Mouse (Mus musculus) erythroblast, adult 5-6 weeks (primary cell): ENCODE measurements around the gene Gsta1. TPM values are rescaled to one million over a fixed set of nuclear protein-coding genes. Genes with fewer than 3 reads are reported as not detected.
A peak's percentile ranks its signal among the peaks of the same experiment; 100 is the strongest.
"Not testable (repeated sequence)": the region's sequence is repeated elsewhere in the genome, so short reads cannot be mapped to it uniquely, and the experiment has no call there.

Source experiments
- ATAC-seq: replicated peaks from 2 replicates; pipeline ENCODE4 v1.8.0; 2016; ENCODE audit warnings: moderate number of reproducible peaks, mild to moderate bottlenecking, moderate TSS enrichment, inconsistent platforms; ENCODE audit not compliant: poor library complexity, low FRiP score, severe bottlenecking
- total RNA-seq, 2 experiments: library from RNA; stranded (forward) in 1 of 2; stranded (reverse) in 1 of 2; fragments of 150-400 nt in 1 of 2; fragments of 200-764, 138-1000 nt in 1 of 2; gene quantifications; 2 replicates each; pipeline versions ENCODE4 v1.2.3 to v1.2.4; 2015 to 2017; ENCODE audit warnings: low replicate concordance in 2 of 2

Gene Gsta1
- total RNA-seq, 2 experiments from 2014 or later, result not detected

DNA sequence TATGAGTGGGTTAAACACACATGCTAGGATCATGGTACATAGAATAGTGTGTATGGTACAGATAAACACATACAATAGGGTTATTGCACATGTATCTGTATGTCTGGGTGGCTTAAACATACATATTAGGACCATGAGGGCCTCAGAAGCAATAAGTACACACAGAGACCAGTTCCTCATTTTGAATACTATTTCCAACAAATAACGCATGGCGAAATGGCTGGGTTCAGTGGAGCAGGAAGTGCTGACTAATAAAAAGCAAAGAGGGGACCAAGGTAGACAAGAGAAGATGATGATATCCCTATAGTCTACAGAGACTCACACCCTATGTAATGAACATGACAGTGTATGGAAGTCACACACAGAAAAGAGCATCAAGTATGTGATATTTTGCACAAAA is 2.3 kb upstream of the Gsta1 start:
- ATAC-seq, result no peak

DNA sequence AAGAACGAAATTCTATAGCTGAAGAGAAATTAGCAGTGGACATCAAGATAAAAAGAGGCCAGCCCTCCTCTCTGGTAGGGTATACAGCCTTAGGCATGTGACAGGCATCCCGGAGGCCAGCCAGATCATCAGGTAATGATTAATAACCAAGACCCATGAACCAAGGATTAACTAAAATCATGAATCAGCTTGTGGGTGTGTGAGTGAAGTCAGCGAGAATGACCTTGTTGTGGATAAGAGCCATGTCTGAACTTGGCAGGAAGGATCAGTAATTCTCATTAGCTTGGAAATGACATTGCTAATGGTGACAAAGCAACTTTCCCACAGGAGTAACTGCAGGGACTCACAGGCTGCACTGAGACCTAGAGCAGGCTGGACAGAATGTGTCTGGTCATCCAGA is 798 bp upstream of the Gsta1 start:
- not testable (repeated sequence) for ATAC-seq

DNA sequence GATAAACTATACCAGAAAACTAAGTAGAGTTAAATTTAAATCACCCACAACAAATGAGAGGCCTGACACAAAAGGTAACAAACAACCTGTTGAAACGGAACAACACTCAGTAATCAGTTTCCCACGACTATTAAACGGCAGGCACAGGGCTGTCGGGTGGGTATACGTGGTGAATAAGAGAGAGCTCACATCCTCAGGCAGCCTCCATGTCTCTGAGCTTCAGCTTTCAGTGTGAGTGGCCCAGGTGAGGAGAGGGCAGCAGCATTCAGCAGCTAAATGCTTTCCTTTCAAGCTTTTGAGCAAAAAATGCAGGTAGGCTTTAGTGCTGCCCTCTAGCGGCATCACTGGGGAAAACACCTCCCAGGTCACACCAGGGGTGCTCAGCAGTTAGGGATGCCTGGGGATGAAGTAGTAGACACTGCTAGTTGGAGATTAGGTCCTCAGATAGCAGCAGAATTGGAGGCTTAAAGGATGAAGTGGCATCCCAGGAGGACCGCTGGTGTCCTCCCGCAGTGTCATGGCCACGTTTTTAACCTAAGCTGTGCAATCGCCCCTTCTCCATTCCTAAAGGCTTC is 2.8 kb downstream of the Gsta1 start:
- peak; percentile 51; the same call in 1 of the 2 replicates for ATAC-seq

DNA sequence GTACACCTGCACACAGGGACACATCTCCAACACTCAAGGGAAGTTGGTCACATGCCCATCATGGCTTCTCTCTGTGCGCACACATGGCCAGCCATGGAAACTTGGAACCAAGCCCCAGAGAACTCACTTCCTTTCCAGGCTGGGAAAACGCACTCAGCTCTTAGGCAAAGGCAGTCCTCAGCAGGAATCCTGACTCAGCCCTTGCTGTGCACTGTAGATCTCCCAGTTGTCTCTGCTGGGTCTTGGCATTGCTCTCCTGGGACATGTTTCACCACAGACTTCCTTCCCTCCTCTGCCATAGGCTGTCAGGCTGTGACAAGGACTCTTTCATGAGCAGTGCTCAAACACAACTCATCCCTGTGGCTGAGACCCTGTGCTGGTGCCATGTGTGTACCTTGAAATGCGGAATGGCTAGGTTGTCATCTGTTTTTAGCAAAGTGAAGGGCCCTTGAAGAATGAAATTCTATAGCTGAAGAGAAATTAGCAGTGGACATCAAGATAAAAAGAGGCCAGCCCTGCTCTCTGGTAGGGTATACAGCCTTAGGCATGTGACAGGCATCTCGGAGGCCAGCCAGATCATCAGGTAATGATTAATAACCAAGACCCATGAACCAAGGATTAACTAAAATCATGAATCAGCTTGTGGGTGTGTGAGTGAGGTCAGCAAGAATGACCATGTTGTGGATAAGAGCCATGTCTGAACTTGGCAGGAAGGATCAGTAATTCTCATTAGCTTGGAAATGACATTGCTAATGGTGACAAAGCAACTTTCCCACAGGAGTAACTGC is 25.4 kb downstream of the Gsta1 start:
- ATAC-seq, result not testable (repeated sequence)

DNA sequence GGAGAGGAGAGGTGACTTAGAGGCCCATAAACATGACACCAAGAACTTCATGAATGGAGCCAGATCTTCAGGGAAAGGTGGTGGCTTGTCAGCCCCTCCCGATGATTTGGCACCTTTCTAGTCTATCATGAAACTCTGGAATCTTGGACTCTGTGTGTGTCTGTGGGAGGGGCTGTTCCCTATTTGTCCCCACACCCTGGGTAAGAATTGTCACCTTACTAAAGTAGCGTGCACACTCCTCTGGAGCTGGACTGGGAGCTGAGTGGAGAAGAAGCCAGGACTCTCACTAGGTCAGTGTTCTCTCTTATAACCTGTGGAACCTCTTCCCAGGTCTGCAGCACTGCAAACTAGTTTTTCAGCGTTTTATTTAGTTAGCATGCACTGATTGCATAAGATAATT is 26.5 kb downstream of the Gsta1 start, which contains the start of gene Gm3776:
TSS of gene Gm3776 (plus strand) at position 216 of the 400 bp plus-strand sequence.
- not testable (repeated sequence) for ATAC-seq

DNA sequence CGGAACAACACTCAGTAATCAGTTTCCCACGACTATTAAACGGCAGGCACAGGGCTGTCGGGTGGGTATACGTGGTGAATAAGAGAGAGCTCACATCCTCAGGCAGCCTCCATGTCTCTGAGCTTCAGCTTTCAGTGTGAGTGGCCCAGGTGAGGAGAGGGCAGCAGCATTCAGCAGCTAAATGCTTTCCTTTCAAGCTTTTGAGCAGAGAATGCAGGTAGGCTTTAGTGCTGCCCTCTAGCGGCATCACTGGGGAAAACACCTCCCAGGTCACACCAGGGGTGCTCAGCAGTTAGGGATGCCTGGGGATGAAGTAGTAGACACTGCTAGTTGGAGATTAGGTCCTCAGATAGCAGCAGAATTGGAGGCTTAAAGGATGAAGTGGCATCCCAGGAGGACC is 29.2 kb downstream of the Gsta1 start:
- peak; percentile 68 for ATAC-seq

DNA sequence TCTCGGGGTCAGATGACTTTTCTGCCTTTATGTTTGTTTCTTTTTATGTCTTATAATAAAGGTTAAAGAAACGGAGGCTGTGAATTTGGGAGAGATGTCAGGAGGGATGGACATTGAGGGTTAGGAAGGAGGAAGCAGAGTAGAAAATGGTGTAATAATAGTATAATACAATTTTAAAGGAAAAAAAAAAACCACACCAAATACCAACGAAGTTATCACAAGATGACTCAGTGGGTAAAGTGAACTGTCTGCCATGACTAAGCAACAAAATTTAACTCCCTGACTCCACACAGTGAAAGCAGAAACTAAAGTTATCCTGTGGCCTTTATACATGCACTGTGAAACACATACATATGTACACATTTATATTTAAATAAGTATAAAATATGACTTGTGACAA is 40.5 kb downstream of the Gsta1 start:
- ATAC-seq, result not testable (repeated sequence)

DNA sequence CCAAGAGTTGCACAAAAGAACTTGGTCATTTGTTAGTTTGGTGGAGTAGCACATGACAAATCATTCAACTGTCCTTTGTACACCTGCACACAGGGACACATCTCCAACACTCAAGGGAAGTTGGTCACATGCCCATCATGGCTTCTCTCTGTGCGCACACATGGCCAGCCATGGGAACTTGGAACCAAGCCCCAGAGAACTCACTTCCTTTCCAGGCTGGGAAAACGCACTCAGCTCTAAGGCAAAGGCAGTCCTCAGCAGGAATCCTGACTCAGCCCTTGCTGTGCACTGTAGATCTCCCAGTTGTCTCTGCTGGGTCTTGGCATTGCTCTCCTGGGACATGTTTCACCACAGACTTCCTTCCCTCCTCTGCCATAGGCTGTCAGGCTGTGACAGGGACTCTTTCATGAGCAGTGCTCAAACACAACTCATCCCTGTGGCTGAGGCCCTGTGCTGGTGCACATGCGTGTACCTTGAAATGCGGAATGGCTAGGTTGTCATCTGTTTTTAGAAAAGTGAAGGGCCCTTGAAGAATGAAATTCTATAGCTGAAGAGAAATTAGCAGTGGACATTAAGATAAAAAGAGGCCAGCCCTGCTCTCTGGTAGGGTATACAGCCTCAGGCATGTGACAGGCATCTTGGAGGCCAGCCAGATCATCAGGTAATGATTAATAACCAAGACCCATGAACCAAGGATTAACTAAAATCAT is 51.7 kb downstream of the Gsta1 start:
- not testable (repeated sequence) for ATAC-seq

DNA sequence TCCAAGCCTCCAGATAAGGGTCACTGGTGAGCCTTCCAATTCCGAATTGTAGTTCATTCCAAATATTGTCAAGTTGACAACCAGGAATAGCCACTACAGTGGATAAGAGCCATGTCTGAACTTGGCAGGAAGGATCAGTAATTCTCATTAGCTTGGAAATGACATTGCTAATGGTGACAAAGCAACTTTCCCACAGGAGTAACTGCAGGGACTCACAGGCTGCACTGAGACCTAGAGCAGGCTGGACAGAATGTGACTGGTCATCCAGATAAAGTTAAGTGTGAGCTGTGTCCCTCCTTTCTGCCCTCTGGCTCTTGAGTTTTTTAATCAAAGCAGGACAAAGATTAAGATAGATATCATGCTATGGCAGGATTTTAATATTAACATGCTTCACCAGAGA is 58.6 kb downstream of the Gsta1 start:
- ATAC-seq, result not testable (repeated sequence)

DNA sequence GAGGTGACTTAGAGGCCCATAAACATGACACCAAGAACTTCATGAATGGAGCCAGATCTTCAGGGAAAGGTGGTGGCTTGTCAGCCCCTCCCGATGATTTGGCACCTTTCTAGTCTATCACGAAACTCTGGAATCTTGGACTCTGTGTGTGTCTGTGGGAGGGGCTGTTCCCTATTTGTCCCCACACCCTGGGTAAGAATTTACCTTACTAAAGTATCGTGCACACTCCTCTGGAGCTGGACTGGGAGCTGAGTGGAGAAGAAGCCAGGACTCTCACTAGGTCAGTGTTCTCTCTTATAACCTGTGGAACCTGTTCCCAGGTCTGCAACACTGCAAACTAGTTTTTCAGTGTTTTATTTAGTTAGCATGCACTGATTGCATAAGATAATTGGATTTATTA is 59.3 kb downstream of the Gsta1 start, which contains the start of gene Gm10639:
TSS of gene Gm10639 (plus strand) at position 201 of the 400 bp plus-strand sequence.
- not testable (repeated sequence) for ATAC-seq

Other genes with a start within 250 kb of the Gsta1 start
- not detected in 2 replicates for gene Gcm1, start 178.7 kb upstream of the Gsta1 start, total RNA-seq (2015; ENCODE audit: low replicate concordance)
- gene Gcm1, start 178.7 kb upstream of the Gsta1 start, total RNA-seq (2017; ENCODE audit: low replicate concordance), result not detected in 2 replicates
- gene Fbxo9, start 121.6 kb upstream of the Gsta1 start, total RNA-seq (2015; ENCODE audit: low replicate concordance), result 517 and 623 TPM in 2 replicates
- gene Fbxo9, start 121.6 kb upstream of the Gsta1 start, total RNA-seq (2017; ENCODE audit: low replicate concordance), result 741 and 893 TPM in 2 replicates
- 5.4 and 13.8 TPM in 2 replicates for gene Ick, start 121.5 kb upstream of the Gsta1 start, total RNA-seq (2015; ENCODE audit: low replicate concordance)
- 9.5 and 14.8 TPM in 2 replicates for gene Ick, start 121.5 kb upstream of the Gsta1 start, total RNA-seq (2017; ENCODE audit: low replicate concordance)
- gene Gsta4, start 47.9 kb upstream of the Gsta1 start, total RNA-seq (2015; ENCODE audit: low replicate concordance), result 1.7 TPM in 1 of 2 replicates, not detected in the other
- gene Gsta4, start 47.9 kb upstream of the Gsta1 start, total RNA-seq (2017; ENCODE audit: low replicate concordance), result not detected in 2 replicates
- gene Gm3776, start 26.5 kb downstream of the Gsta1 start, total RNA-seq (2015; ENCODE audit: low replicate concordance), result not detected in 2 replicates
- not detected in 2 replicates for gene Gm3776, start 26.5 kb downstream of the Gsta1 start, total RNA-seq (2017; ENCODE audit: low replicate concordance)
- not detected in 2 replicates for gene Gm10639, start 59.3 kb downstream of the Gsta1 start, total RNA-seq (2015; ENCODE audit: low replicate concordance)
- not detected in 2 replicates for gene Gm10639, start 59.3 kb downstream of the Gsta1 start, total RNA-seq (2017; ENCODE audit: low replicate concordance)
- gene Omt2a, start 84.1 kb downstream of the Gsta1 start, total RNA-seq (2015; ENCODE audit: low replicate concordance), result not detected in 2 replicates
- gene Omt2a, start 84.1 kb downstream of the Gsta1 start, total RNA-seq (2017; ENCODE audit: low replicate concordance), result not detected in 2 replicates
- not detected in 2 replicates for gene Omt2b, start 96.9 kb downstream of the Gsta1 start, total RNA-seq (2015; ENCODE audit: low replicate concordance)
- not detected in 2 replicates for gene Omt2b, start 96.9 kb downstream of the Gsta1 start, total RNA-seq (2017; ENCODE audit: low replicate concordance)
- not detected in 2 replicates for gene Gsta2, start 125.1 kb downstream of the Gsta1 start, total RNA-seq (2015; ENCODE audit: low replicate concordance)
- not detected in 2 replicates for gene Gsta2, start 125.1 kb downstream of the Gsta1 start, total RNA-seq (2017; ENCODE audit: low replicate concordance)
- not detected in 2 replicates for gene Dppa5a, start 137.5 kb downstream of the Gsta1 start, total RNA-seq (2015; ENCODE audit: low replicate concordance)
- gene Dppa5a, start 137.5 kb downstream of the Gsta1 start, total RNA-seq (2017; ENCODE audit: low replicate concordance), result not detected in 2 replicates
- not detected in 2 replicates for gene Ooep, start 148.1 kb downstream of the Gsta1 start, total RNA-seq (2015; ENCODE audit: low replicate concordance)
- not detected in 2 replicates for gene Ooep, start 148.1 kb downstream of the Gsta1 start, total RNA-seq (2017; ENCODE audit: low replicate concordance)
- gene Ddx43, start 165.1 kb downstream of the Gsta1 start, total RNA-seq (2015; ENCODE audit: low replicate concordance), result not detected in 2 replicates
- gene Ddx43, start 165.1 kb downstream of the Gsta1 start, total RNA-seq (2017; ENCODE audit: low replicate concordance), result not detected in 2 replicates
- gene Cgas, start 212.6 kb downstream of the Gsta1 start, total RNA-seq (2015; ENCODE audit: low replicate concordance), result 8.8 and 9.2 TPM in 2 replicates
- 2.4 and 3.9 TPM in 2 replicates for gene Cgas, start 212.6 kb downstream of the Gsta1 start, total RNA-seq (2017; ENCODE audit: low replicate concordance)
- 7.3 and 14.2 TPM in 2 replicates for gene Mto1, start 217.6 kb downstream of the Gsta1 start, total RNA-seq (2015; ENCODE audit: low replicate concordance)
- 6.9 and 22.0 TPM in 2 replicates for gene Mto1, start 217.6 kb downstream of the Gsta1 start, total RNA-seq (2017; ENCODE audit: low replicate concordance)
- not detected in 2 replicates for gene Gm17324, start 218.1 kb downstream of the Gsta1 start, total RNA-seq (2015; ENCODE audit: low replicate concordance)
- gene Gm17324, start 218.1 kb downstream of the Gsta1 start, total RNA-seq (2017; ENCODE audit: low replicate concordance), result not detected in 2 replicates